Mouse (Mus musculus) right cerebral cortex, postnatal 10 days (tissue): Measurements from ENCODE around the gene Tex13a.

Experiments
- DNase-seq, 2 experiments: peaks; one replicate each; pipeline ENCODE4 v3.0.0; 2021; ENCODE audit warnings: low spot score in 2 of 2

Tex13a gene

GRCm38 (mm10) chrX:138209480-138209879 is at the start of gene Tex13a:
TSS of gene Tex13a (minus strand) at chrX:138209580.
- no peak for DNase-seq

- DNase-seq, result no peak
Observed at GRCm38 (mm10) chrX:138234626-138235025, 25.2 kb upstream of the Tex13a start.

GRCm38 (mm10) chrX:138170146-138170545 is 39.2 kb downstream of the Tex13a start:
- DNase-seq, result no peak
